ENCODE assay signal across 8 mouse cellular contexts in genomic region chr3:131303320-131303714, GRCm38 (mm10). TPM values are rescaled to one million over a fixed set of nuclear protein-coding genes. Genes with fewer than 3 reads are reported as not detected.
DNase-seq lines count a peak whose midpoint lies in the region; ATAC-seq and TF ChIP-seq lines count a peak whose summit lies in the region.

No protein-coding gene starts in this region.

- H3K4me1 ChIP-seq in embryonic facial prominence, embryonic 14.5 days (ENCODE audit: control insufficient read depth, insufficient read depth, low read length): no peaks in the 10 kb centered on the region
- no peaks in the 10 kb centered on the region for H3K4me1 ChIP-seq in intestine, postnatal 0 days (replicated peaks; ENCODE audit: control insufficient read depth, insufficient read depth, low read length)
- H3K4me1 ChIP-seq in neural tube, embryonic 12.5 days: 0 out of 2 replicates have a peak, but pooled peaks cover 4% of the 10 kb centered on the region

- H3K4me3 ChIP-seq in left cerebral cortex, adult 2 months: peak overlapping the region; percentile 96
- H3K4me3 ChIP-seq in embryonic facial prominence, embryonic 14.5 days (ENCODE audit: low read depth, low read length): peak overlapping the region; percentile 76
- peak overlapping the region; percentile 75 for H3K4me3 ChIP-seq in intestine, postnatal 0 days (ENCODE audit: low read depth, low read length)
- H3K4me3 ChIP-seq in neural tube, embryonic 12.5 days: peak overlapping the region; percentile 65

- no peak for DNase-seq in left cerebral cortex, adult 2 months (ENCODE audit: extremely low spot score in 1 of 2, low spot score in 2 of 2)
- DNase-seq in left cerebral cortex, postnatal 4 days: no peak
- no peak for DNase-seq in embryonic facial prominence, embryonic 14.5 days (ENCODE audit: low spot score)
- DNase-seq in right cerebral cortex, postnatal 4 days: no peak
- no peak for DNase-seq in layer of hippocampus, adult 9-10 months (ENCODE audit: low spot score)
- no peak for DNase-seq in spleen, postnatal 14 days (ENCODE audit: low spot score in 2 of 2)

- intact Hi-C loops in left cerebral cortex, adult 2 months (cut with DNase I): no loop called here
- intact Hi-C loops in left cerebral cortex, postnatal 4 days (cut with DNase I): no loop called here

- no peaks in the 10 kb centered on the region for H3K36me3 ChIP-seq in embryonic facial prominence, embryonic 14.5 days (ENCODE audit: control insufficient read depth, insufficient read depth, low read length)
- H3K36me3 ChIP-seq in intestine, postnatal 0 days (ENCODE audit: control insufficient read depth, insufficient read depth): peaks cover 4% of the 10 kb centered on the region; the same call in 1 of the 2 replicates
- no peaks in the 10 kb centered on the region for H3K36me3 ChIP-seq in neural tube, embryonic 12.5 days

- peak overlapping the region; percentile 62 for H3K9ac ChIP-seq in embryonic facial prominence, embryonic 14.5 days (ENCODE audit: low read depth, low read length)
- peak overlapping the region; percentile 47; the same call in 1 of the 2 replicates for H3K9ac ChIP-seq in intestine, postnatal 0 days (ENCODE audit: low read depth, low read length)
- H3K9ac ChIP-seq in neural tube, embryonic 12.5 days: no peak overlapping the region

- no peaks in the 10 kb centered on the region for H3K9me3 ChIP-seq in embryonic facial prominence, embryonic 14.5 days (ENCODE audit: control insufficient read depth, low read length)
- no peaks in the 10 kb centered on the region for H3K9me3 ChIP-seq in intestine, postnatal 0 days (ENCODE audit: control insufficient read depth)
- no peaks in the 10 kb centered on the region for H3K9me3 ChIP-seq in neural tube, embryonic 12.5 days

- H3K4me2 ChIP-seq in embryonic facial prominence, embryonic 14.5 days (ENCODE audit: low read depth, low read length): peak overlapping the region; percentile 99
- peak overlapping the region; percentile 98 for H3K4me2 ChIP-seq in intestine, postnatal 0 days (replicated peaks; ENCODE audit: low read depth)
- H3K4me2 ChIP-seq in neural tube, embryonic 12.5 days (replicated peaks): peak overlapping the region; percentile 94

- WGBS in embryonic facial prominence, embryonic 14.5 days: 18% methylated on average over 5 of the region's 5 CpGs
- 20% methylated on average over 5 of the region's 5 CpGs for WGBS in intestine, postnatal 0 days
- WGBS in neural tube, embryonic 12.5 days: 24% methylated on average over 5 of the region's 5 CpGs

- TF ChIP-seq CTCF in left cerebral cortex, adult 2 months (IDR thresholded peaks at IDR 0.05): no peak
- no peak for TF ChIP-seq CTCF in intestine, postnatal 0 days (IDR thresholded peaks at IDR 0.05; ENCODE audit: low read depth)

- no peak for ATAC-seq in embryonic facial prominence, embryonic 14.5 days (ENCODE audit: low read depth)
- no peak for ATAC-seq in intestine, postnatal 0 days
- ATAC-seq in neural tube, embryonic 12.5 days (ENCODE audit: low FRiP score, low read depth): peak; percentile 24; the same call in 1 of the 2 replicates

- peaks cover 5% of the 10 kb centered on the region; the same call in 1 of the 2 replicates for H3K27me3 ChIP-seq in embryonic facial prominence, embryonic 14.5 days (replicated peaks; ENCODE audit: control insufficient read depth, insufficient read depth, low read length)
- no peaks in the 10 kb centered on the region for H3K27me3 ChIP-seq in intestine, postnatal 0 days (replicated peaks; ENCODE audit: control insufficient read depth, insufficient read depth, low read length)
- H3K27me3 ChIP-seq in neural tube, embryonic 12.5 days (replicated peaks): no peaks in the 10 kb centered on the region; the same call in 1 of the 2 replicates

- peak overlapping the region; percentile 68 for H3K27ac ChIP-seq in left cerebral cortex, adult 2 months
- no peak overlapping the region for H3K27ac ChIP-seq in embryonic facial prominence, embryonic 14.5 days (replicated peaks; ENCODE audit: low read depth, low read length)
- no peak overlapping the region for H3K27ac ChIP-seq in intestine, postnatal 0 days (ENCODE audit: low read depth, low read length)
- no peak overlapping the region for H3K27ac ChIP-seq in neural tube, embryonic 12.5 days

RNA-seq across cellular contexts. Expression of gene Cyp2u1, which starts 0.3 kb away (rescaled TPM):
- total RNA-seq in left cerebral cortex, adult 2 months (2021): 10 to 100 TPM; 16.0 to 17.3 TPM
- 10 to 100 TPM; 13.1 to 14.4 TPM for total RNA-seq in left cerebral cortex, postnatal 4 days (2021)
- polyA plus RNA-seq in embryonic facial prominence, embryonic 14.5 days (2014; fragmentation: Nextera tagmentation; extraction: Ambion mirVana): 2.0 and 2.4 TPM in 2 replicates
- polyA plus RNA-seq in intestine, postnatal 0 days (2015; fragmentation: Nextera tagmentation; extraction: Ambion mirVana): 17.1 and 24.2 TPM in 2 replicates
- 4.0 and 4.3 TPM in 2 replicates for polyA plus RNA-seq in neural tube, embryonic 12.5 days (2016; fragmentation: Nextera tagmentation; extraction: Ambion mirVana)

RNA-seq across cellular contexts. Expression of gene Hadh, which starts 31.4 kb away (rescaled TPM):
- total RNA-seq in left cerebral cortex, adult 2 months (2021): 10 to 100 TPM; 17.8 to 19.8 TPM
- 10 to 100 TPM; 16.5 to 18.2 TPM for total RNA-seq in left cerebral cortex, postnatal 4 days (2021)
- polyA plus RNA-seq in embryonic facial prominence, embryonic 14.5 days (2014; fragmentation: Nextera tagmentation; extraction: Ambion mirVana): 110 and 112 TPM in 2 replicates
- 581 and 642 TPM in 2 replicates for polyA plus RNA-seq in intestine, postnatal 0 days (2015; fragmentation: Nextera tagmentation; extraction: Ambion mirVana)
- polyA plus RNA-seq in neural tube, embryonic 12.5 days (2016; fragmentation: Nextera tagmentation; extraction: Ambion mirVana): 41.5 and 48.2 TPM in 2 replicates
